Mouse (Mus musculus) liver, embryonic 18 days (tissue): ENCODE results near the gene Dynlrb2. TPM values are rescaled to one million over a fixed set of nuclear protein-coding genes. Genes with fewer than 3 reads are reported as not detected.

Experiments used
- polyA plus RNA-seq: library from polyadenylated mRNA; depleted of rRNA; stranded (reverse); fragments of >200 nt; gene quantifications from 2 replicates; pipeline ENCODE4 v1.2.3, GENCODE M21; 2012; rRNA removed

The Dynlrb2 gene
- polyA plus RNA-seq = not detected in 2 replicates

DNA sequence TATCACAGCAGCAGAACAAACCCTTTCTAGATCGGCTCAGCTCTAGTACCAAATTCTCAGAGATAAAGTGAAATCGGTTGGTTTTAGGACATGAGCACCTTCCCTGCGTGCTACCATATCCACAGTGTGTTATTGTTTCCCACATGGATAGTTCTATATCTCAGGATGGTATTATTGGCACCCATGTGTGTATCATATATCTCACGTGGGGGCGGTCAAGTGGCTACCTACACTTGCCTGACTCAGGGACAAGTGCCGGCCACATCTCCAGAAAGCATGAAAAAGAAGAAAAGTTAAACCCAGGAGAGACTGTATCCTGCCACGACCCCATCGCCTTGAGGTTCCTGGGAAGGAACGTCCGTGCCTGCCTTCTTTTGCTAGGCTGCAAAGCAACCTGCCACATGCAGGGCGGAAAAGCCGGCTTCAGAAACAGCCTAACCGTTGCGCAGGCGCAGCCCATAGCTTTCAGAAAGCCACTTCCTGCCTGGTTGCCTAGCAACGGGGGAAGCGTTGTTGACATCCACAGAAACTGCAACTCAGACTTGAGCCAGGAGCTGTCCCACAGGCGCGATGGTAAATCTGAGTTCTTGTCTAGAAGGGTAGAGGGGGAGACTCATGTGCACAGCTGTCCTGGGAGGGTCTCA lies at the start of gene Dynlrb2:
Dynlrb2 (plus strand) TSS at position 498 of the 644 bp plus-strand sequence.

Other genes starting within 250 kb of the Dynlrb2 start
- 0.47 and 0.53 TPM in 2 replicates for gene Cdyl2, start 228.0 kb downstream of the Dynlrb2 start, polyA plus RNA-seq